Mouse (Mus musculus) Patski (cell line): Measurements from ENCODE around the gene Tmem91. TPM values are rescaled to one million over a fixed set of nuclear protein-coding genes. Genes with fewer than 3 reads are reported as not detected.

ENCODE experiments used
- ATAC-seq: fragments of 100-300 bp; one replicate; pipeline ENCODE4 v1.8.0; 2021
- CTCF ChIA-PET: fragments of 350-600 bp; sonication (Branson Sonifier 250); formaldehyde crosslinking; loops from one replicate; lab custom pipeline; 2022; ENCODE audit warnings: inconsistent platforms; lab: Charles Lee
- POLR2A ChIA-PET: fragments of 350-600 bp; sonication (Branson Sonifier 250); formaldehyde crosslinking; loops from one replicate; lab custom pipeline; 2022; ENCODE audit warnings: antibody characterized with exemption, inconsistent platforms; lab: Charles Lee
- DNase-seq: peaks from one replicate; pipeline ENCODE4 v3.0.0-alpha.2; 2011; ENCODE audit warnings: low read depth, low spot score
- H3K27me3 ChIP-seq: fragments of 371-371 bp; one replicate; pipeline ENCODE4 v1.5.1; 2021
- CTCF ChIP-seq: fragments of 100-300 bp; IDR thresholded peaks from one replicate; pipeline ENCODE4 v1.5.1; 2021
- in situ Hi-C: fragments of 300-500 bp; cut with MboI; formaldehyde crosslinking; loops from 3 replicates; pipeline ENCODE4 v1.11.1; 2018; ENCODE audit warnings: low pct_unique_long_range_greater_than_20kb, mixed read lengths
- polyA plus RNA-seq: library from polyadenylated mRNA; unstranded; gene quantifications from one replicate; pipeline ENCODE4 v1.2.3, GENCODE M21; 2021

Tmem91 gene
- polyA plus RNA-seq, 1 experiment from 2014 or later: 0.49 TPM

- DNase-seq: no peak
- CTCF ChIA-PET: interaction anchor here (1.2 to 1.5 kb wide), 3 partner anchors 24 to 122 kb away, joined by 3 to 4 read pairs (median 4); no protein-coding TSS in a partner anchor
- H3K27me3 ChIP-seq: no peaks in the 10 kb centered on the region
- TF ChIP-seq CTCF: no peak
- POLR2A ChIA-PET: no interaction called here
- ATAC-seq: no peak
- in situ Hi-C loops: no loop called here
Measured at GRCm38 (mm10) chr7:25683474-25684180, 8.7 kb upstream of the Tmem91 start.

DNA sequence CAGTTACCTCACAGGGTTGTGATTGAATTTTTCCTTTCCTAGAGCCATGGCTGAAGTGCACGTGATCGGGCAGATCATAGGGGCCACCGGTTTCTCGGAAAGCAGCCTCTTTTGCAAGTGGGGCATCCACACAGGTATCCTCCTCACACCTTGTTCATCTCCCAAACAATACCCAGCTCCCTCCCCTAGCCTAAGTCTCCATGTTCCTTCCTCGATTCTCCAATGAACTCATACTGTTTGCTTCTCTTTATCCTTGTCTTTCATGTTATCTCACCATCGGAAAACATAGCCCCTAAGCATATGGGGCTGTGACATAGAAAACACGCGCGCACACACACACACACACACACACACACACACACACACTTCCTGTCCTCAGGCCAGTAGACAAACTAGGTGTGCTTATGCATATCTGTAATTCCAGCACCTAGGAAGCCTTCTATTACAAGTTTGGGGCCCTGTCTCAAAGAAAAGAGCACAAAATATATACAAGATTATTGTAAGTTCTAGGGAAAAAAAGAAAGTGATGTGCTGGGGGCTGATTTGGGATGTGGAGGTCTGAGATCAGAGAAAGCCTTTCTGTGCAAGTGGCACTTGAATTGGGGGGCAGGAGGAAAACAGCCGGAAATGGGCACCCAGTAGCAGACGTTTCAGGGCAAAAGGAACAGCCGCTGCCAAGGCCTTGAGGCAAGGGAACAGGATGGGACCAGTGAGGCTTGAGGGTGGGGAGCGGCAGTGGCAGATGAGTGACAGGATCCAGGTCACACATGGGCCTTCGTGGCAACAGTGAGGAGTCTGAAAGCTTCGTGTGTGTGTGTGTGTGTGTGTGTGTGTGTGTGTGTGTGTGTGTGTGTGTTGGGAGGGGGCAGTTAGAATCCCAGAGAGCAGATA is 6.6 kb upstream of the Tmem91 start:
- CTCF ChIA-PET: interaction anchor here (0.7 to 1.2 kb wide), 3 partner anchors 10 to 25 kb away, joined by 3 read pairs; no protein-coding TSS in a partner anchor
- no peaks in the 10 kb centered on the region for H3K27me3 ChIP-seq
- in situ Hi-C loops: no loop called here
- TF ChIP-seq CTCF: no peak
- no peak for DNase-seq
- no peak for ATAC-seq
- POLR2A ChIA-PET: interaction anchor here (1.1 to 1.2 kb wide), 2 partner anchors 22 to 39 kb away, joined by 4 read pairs; partner anchors contain the start of gene Exosc5

GRCm38 (mm10) chr7:25680514-25681258 is 5.7 kb upstream of the Tmem91 start, which contains the start of gene B9d2:
Gene B9d2, plus strand, starts transcription at chr7:25680780.
- TF ChIP-seq CTCF: no peak
- ATAC-seq: peak; percentile 95
- peak; percentile 89 for DNase-seq
- CTCF ChIA-PET: interaction anchor here (0.7 to 1.2 kb wide), 7 partner anchors 9 to 43 kb away, joined by 3 read pairs; no protein-coding TSS in a partner anchor
- no peaks in the 10 kb centered on the region for H3K27me3 ChIP-seq
- in situ Hi-C loops: no loop called here
- POLR2A ChIA-PET: interaction anchor here (1.2 kb wide), 1 partner anchor 39 kb away, joined by 4 read pairs; no protein-coding TSS in a partner anchor

GRCm38 (mm10) chr7:25679971-25680370 is 5.0 kb upstream of the Tmem91 start:
- ChIA-PET POLR2A (interaction anchor here (1.2 kb wide), 1 partner anchor 40 kb away, joined by 4 read pairs; no protein-coding TSS in a partner anchor), CTCF (interaction anchor here (0.9 to 1.2 kb wide), 4 partner anchors 11 to 44 kb away, joined by 3 read pairs; no protein-coding TSS in a partner anchor)
- no peak for DNase-seq
- ATAC-seq: no peak
- in situ Hi-C loops: no loop called here
- TF ChIP-seq CTCF: no peak
- no peaks in the 10 kb centered on the region for H3K27me3 ChIP-seq

DNA sequence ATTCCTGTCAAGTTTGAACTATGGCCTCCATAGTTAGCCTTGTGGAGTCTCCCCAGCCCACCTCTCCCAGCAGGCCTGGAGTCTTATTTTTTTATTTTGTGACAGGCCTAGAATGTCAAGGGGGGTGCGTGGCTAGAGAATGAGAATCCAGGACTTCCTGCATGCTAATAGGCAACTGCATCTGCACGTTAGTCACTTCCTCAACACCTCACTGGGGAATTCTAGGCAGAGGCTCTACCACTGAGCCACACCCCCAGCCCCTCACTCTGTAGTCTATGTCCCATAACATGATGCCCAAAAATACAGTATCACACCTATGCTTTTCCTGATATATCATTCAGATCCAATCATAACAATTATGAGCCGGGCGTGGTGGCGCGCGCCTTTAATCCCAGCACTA is 2.0 kb upstream of the Tmem91 start:
- in situ Hi-C loops: no loop called here
- no peaks in the 10 kb centered on the region for H3K27me3 ChIP-seq
- no peak for DNase-seq
- TF ChIP-seq CTCF: no peak
- POLR2A ChIA-PET: no interaction called here
- CTCF ChIA-PET: interaction anchor here (1.0 to 1.4 kb wide), 2 partner anchors 14 to 60 kb away, joined by 3 read pairs; no protein-coding TSS in a partner anchor
- no peak for ATAC-seq

GRCm38 (mm10) chr7:25676085-25676781 is 1.3 kb upstream of the Tmem91 start:
- no peak for TF ChIP-seq CTCF
- in situ Hi-C loops: no loop called here
- ChIA-PET POLR2A (no interaction called here), CTCF (interaction anchor here (1.0 to 1.4 kb wide), 2 partner anchors 13 to 60 kb away, joined by 3 read pairs; no protein-coding TSS in a partner anchor)
- DNase-seq (no peak), ATAC-seq (no peak)
- H3K27me3 ChIP-seq: no peaks in the 10 kb centered on the region

- DNase-seq: no peak
- POLR2A ChIA-PET: no interaction called here
- no peak for TF ChIP-seq CTCF
- no peak for ATAC-seq
- in situ Hi-C loops: no loop called here
- no peaks in the 10 kb centered on the region for H3K27me3 ChIP-seq
- CTCF ChIA-PET: interaction anchor here (1.4 to 2.2 kb wide), 2 partner anchors 13 to 61 kb away, joined by 3 to 8 read pairs; no protein-coding TSS in a partner anchor
Measured at GRCm38 (mm10) chr7:25675405-25675804, 439 bp upstream of the Tmem91 start.

DNA sequence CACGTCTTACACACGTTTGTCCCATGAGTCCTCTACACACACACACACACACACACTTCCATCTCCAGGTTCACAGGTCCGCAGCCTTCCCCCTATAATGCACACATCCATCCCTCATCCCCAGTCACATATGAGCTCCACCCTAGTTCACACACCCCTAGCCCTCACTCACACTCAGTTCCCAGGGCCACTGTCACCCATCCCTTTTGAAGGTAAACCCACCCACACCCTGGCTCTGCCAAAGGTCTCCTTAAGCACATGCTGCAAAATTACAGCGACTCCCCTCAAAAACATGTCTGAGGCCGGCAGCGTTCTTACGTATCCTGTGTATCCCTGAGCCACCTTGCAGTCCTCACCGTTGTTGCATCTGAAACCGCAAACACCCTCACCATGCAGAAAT is 669 bp downstream of the Tmem91 start:
- ChIA-PET CTCF (interaction anchor here (1.0 to 2.2 kb wide), 2 partner anchors 9 to 12 kb away, joined by 3 to 8 read pairs; no protein-coding TSS in a partner anchor), POLR2A (no interaction called here)
- no peaks in the 10 kb centered on the region for H3K27me3 ChIP-seq
- TF ChIP-seq CTCF: no peak
- ATAC-seq: no peak
- in situ Hi-C loops: no loop called here
- no peak for DNase-seq

DNA sequence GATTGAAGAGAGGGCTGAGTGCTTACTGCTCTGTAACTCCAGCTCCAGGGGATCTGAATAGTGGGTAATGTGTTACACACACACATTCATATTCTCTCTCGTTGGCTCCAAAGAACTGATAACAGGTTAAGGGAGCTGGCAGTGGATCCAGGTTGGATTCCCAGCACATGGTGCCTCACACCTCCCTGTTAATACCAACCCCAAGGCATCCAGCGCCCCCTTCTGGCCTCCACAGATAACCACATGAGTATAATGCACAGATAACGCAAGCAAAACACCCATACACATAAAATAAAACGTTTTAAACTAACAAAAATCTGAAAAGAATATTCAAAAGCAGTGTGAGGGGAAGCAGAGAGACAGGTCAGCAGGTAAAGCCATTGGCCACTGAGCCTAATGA is 2.5 kb downstream of the Tmem91 start:
- no peak for DNase-seq
- no peak for TF ChIP-seq CTCF
- POLR2A ChIA-PET: no interaction called here
- no peak for ATAC-seq
- CTCF ChIA-PET: interaction anchor here (1.4 kb wide), 1 partner anchor 8 kb away, joined by 3 read pairs; the partner anchor contains the start of gene B9d2
- in situ Hi-C loops: no loop called here
- H3K27me3 ChIP-seq: no peaks in the 10 kb centered on the region
